ENCODE assay signal across 32 mouse cellular contexts in the genomic region with DNA sequence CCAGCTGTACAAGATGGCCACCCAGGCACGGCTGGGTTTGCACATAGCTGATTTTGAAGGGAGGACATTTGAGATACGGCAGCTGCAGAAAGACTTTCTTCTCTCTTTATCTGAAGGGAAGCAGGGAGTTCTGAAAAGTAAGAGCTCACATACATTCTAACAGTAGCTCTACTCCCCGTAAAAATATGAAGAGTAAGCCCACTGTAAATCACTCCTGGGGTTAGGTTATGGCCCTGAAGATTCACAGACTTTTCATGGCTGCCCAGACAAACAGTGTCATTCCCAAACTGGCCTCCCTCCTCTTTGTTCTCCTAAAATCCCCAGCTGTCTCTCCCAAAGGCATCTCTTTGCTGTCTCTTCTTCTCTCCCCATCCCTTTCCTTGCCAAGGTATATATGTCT. TPM values are rescaled to one million over a fixed set of nuclear protein-coding genes. Genes with fewer than 3 reads are reported as not detected.
"Had no signal": no experiment of that assay in that cellular context is flagged by ENCODE, and none has a peak within 500 bp of the region (broad histone marks: within the 10 kb centered on the region; RNA-seq: fewer than 3 reads in every experiment).

No protein-coding gene starts in this region.

- H3K9ac ChIP-seq: limb, embryonic 12.5 days; limb, embryonic 13.5 days; limb, embryonic 15.5 days; liver, embryonic 12.5 days; liver, embryonic 13.5 days; liver, embryonic 14.5 days; liver, embryonic 15.5 days; liver, postnatal 0 days; lung, embryonic 14.5 days; lung, embryonic 15.5 days; midbrain, embryonic 12.5 days; midbrain, embryonic 13.5 days; midbrain, embryonic 15.5 days; neural tube, embryonic 12.5 days had no signal

- H3K27me3 ChIP-seq: limb, embryonic 12.5 days; limb, embryonic 13.5 days; limb, embryonic 15.5 days; liver, embryonic 13.5 days; liver, embryonic 15.5 days; lung, embryonic 15.5 days; midbrain, embryonic 12.5 days; midbrain, embryonic 13.5 days; midbrain, embryonic 15.5 days had no signal

- H3K4me1 ChIP-seq: limb, embryonic 12.5 days; limb, embryonic 13.5 days; limb, embryonic 15.5 days; liver, embryonic 12.5 days; lung, embryonic 15.5 days; megakaryocyte, embryonic 14.5 days; midbrain, embryonic 10.5 days; midbrain, embryonic 12.5 days; midbrain, embryonic 13.5 days; midbrain, embryonic 15.5 days; neural tube, embryonic 12.5 days had no signal

- H3K4me2 ChIP-seq: limb, embryonic 12.5 days; limb, embryonic 13.5 days; limb, embryonic 15.5 days; liver, embryonic 11.5 days; liver, embryonic 12.5 days; liver, embryonic 13.5 days; liver, embryonic 15.5 days; lung, embryonic 14.5 days; lung, embryonic 15.5 days; midbrain, embryonic 11.5 days; midbrain, embryonic 12.5 days; midbrain, embryonic 13.5 days; midbrain, embryonic 15.5 days; neural tube, embryonic 12.5 days had no signal

- H3K4me3 ChIP-seq: limb, embryonic 10.5 days; limb, embryonic 12.5 days; limb, embryonic 13.5 days; limb, embryonic 15.5 days; liver, embryonic 12.5 days; liver, embryonic 13.5 days; liver, embryonic 15.5 days; lung, embryonic 15.5 days; megakaryocyte, embryonic 14.5 days; midbrain, embryonic 10.5 days; midbrain, embryonic 12.5 days; midbrain, embryonic 13.5 days; midbrain, embryonic 15.5 days; myocyte; neural tube, embryonic 12.5 days had no signal

- H3K9me3 ChIP-seq: limb, embryonic 10.5 days; limb, embryonic 12.5 days; limb, embryonic 13.5 days; limb, embryonic 15.5 days; liver, embryonic 12.5 days; liver, embryonic 13.5 days; liver, embryonic 15.5 days; lung, embryonic 15.5 days; megakaryocyte, embryonic 14.5 days; midbrain, embryonic 10.5 days; midbrain, embryonic 12.5 days; midbrain, embryonic 13.5 days; midbrain, embryonic 15.5 days; neural tube, embryonic 12.5 days had no signal

- H3K27ac ChIP-seq: limb, embryonic 10.5 days; limb, embryonic 12.5 days; limb, embryonic 13.5 days; limb, embryonic 15.5 days; liver, embryonic 12.5 days; liver, embryonic 13.5 days; liver, embryonic 14.5 days; liver, embryonic 15.5 days; lung, embryonic 15.5 days; macrophage; midbrain, embryonic 10.5 days; midbrain, embryonic 12.5 days; midbrain, embryonic 13.5 days; midbrain, embryonic 15.5 days; neural tube, embryonic 12.5 days had no signal

- H3K36me3 ChIP-seq: limb, embryonic 10.5 days; limb, embryonic 12.5 days; limb, embryonic 13.5 days; limb, embryonic 15.5 days; liver, embryonic 12.5 days; liver, embryonic 13.5 days; liver, embryonic 15.5 days; lung, embryonic 15.5 days; midbrain, embryonic 10.5 days; midbrain, embryonic 12.5 days; midbrain, embryonic 13.5 days; midbrain, embryonic 15.5 days; neural tube, embryonic 12.5 days had no signal

- DNase-seq: left cerebral cortex, postnatal 4 days; liver; liver, embryonic 13.5 days; liver, postnatal 0 days; lung, adult 18-20 months; lung, adult 2 months; lung, embryonic 14.5 days; lung, postnatal 10 days; lung, postnatal 14 days; lung, postnatal 36 days; lung, postnatal 4 days; midbrain, embryonic 14.5 days had no signal

- ATAC-seq: liver, embryonic 12.5 days; liver, postnatal 0 days; lung, postnatal 0 days; midbrain, embryonic 13.5 days; midbrain, embryonic 15.5 days; midbrain, embryonic 16.5 days had no signal

RNA-seq across cellular contexts. Expression of a gene that starts 43.0 kb away (rescaled TPM):
- polyA plus RNA-seq: liver, postnatal 0 days; macrophage had no signal
